Mouse (Mus musculus): ENCODE measurements at regions not wholly inside any gene's neighbourhood (a gene's known extent, or its start where the extent isn't known, plus 50 kb on each side); places are given as distances from the start of the nearest gene placed in this dataset.

- no peak for TF ChIP-seq POLR2A (IDR thresholded peaks at IDR 0.05; ENCODE audit: extremely low read depth, insufficient read depth, low read length)
- no peak for TF ChIP-seq CTCF (IDR thresholded peaks at IDR 0.05; ENCODE audit: extremely low read depth, insufficient read depth, low read length)
Observed at GRCm38 (mm10) chr3:149928456-149929360, 938.4 kb upstream of the Adgrl2 start.

Data from cortical plate, adult 2 months (tissue).